Mouse (Mus musculus): ENCODE measurements at regions not wholly inside any gene's neighbourhood (a gene's known extent, or its start where the extent isn't known, plus 50 kb on each side); places are given as distances from the start of the nearest gene placed in this dataset.
"Not testable (repeated sequence)": the region's sequence is repeated elsewhere in the genome, so short reads cannot be mapped to it uniquely, and the experiment has no call there.

GRCm38 (mm10) chr13:82063880-82064279 lies 281.0 kb downstream of the Cetn3 start:
- not testable (repeated sequence) for H3K9me3 ChIP-seq
- WGBS: 87% methylated on average over 2 of the region's 2 CpGs

GRCm38 (mm10) chr13:82066174-82066573 lies 283.3 kb downstream of the Cetn3 start:
- no peaks in the 10 kb centered on the region for H3K27me3 ChIP-seq
- no peak for ATAC-seq (ENCODE audit: low FRiP score)
- no peaks in the 10 kb centered on the region for H3K9me3 ChIP-seq
- no peaks in the 10 kb centered on the region for H3K36me3 ChIP-seq
- no peak overlapping the region for H3K27ac ChIP-seq
- WGBS: 48% methylated on average over 1 of the region's 1 CpGs
- H3K4me2 ChIP-seq: no peak overlapping the region
- H3K9ac ChIP-seq: no peak overlapping the region
- H3K4me3 ChIP-seq: no peak overlapping the region
- no peaks in the 10 kb centered on the region for H3K4me1 ChIP-seq (replicated peaks)

More at GRCm38 (mm10) chr13:82063880-82064279, 281.0 kb downstream of the Cetn3 start:
- H3K4me1 ChIP-seq (replicated peaks): peaks cover 12% of the 10 kb centered on the region
- not testable (repeated sequence) for H3K36me3 ChIP-seq; H3K27me3 ChIP-seq; H3K27ac ChIP-seq; H3K9ac ChIP-seq; ATAC-seq (ENCODE audit: low FRiP score); H3K4me3 ChIP-seq; H3K4me2 ChIP-seq

- H3K4me1 ChIP-seq (replicated peaks): no peaks in the 10 kb centered on the region
- 90% methylated on average over 3 of the region's 3 CpGs for WGBS
- no peak overlapping the region for H3K4me3 ChIP-seq
- H3K27me3 ChIP-seq: no peaks in the 10 kb centered on the region
- ATAC-seq (ENCODE audit: low FRiP score): no peak
- no peaks in the 10 kb centered on the region for H3K36me3 ChIP-seq
- H3K4me2 ChIP-seq: no peak overlapping the region
- H3K27ac ChIP-seq: no peak overlapping the region
- H3K9me3 ChIP-seq: no peaks in the 10 kb centered on the region
- no peak overlapping the region for H3K9ac ChIP-seq
These were observed 283.9 kb downstream of the Cetn3 start for GRCm38 (mm10) chr13:82066674-82067270.

- H3K4me3 ChIP-seq: no peak overlapping the region
- H3K27me3 ChIP-seq: no peaks in the 10 kb centered on the region
- ATAC-seq (ENCODE audit: low FRiP score): no peak
- H3K36me3 ChIP-seq: no peaks in the 10 kb centered on the region
- H3K9ac ChIP-seq: no peak overlapping the region
- H3K27ac ChIP-seq: no peak overlapping the region
- no peak overlapping the region for H3K4me2 ChIP-seq
- H3K4me1 ChIP-seq (replicated peaks): no peaks in the 10 kb centered on the region
- 74% methylated on average over 1 of the region's 1 CpGs for WGBS
- no peaks in the 10 kb centered on the region for H3K9me3 ChIP-seq
These were observed 289.6 kb downstream of the Cetn3 start for GRCm38 (mm10) chr13:82072449-82072848.

GRCm38 (mm10) chr13:82073343-82073742 lies 290.5 kb downstream of the Cetn3 start:
- Histone ChIP-seq H3K4me1 (replicated peaks) (no peaks in the 10 kb centered on the region), H3K27me3 (no peaks in the 10 kb centered on the region), H3K27ac (no peak overlapping the region), H3K9me3 (no peaks in the 10 kb centered on the region), H3K36me3 (no peaks in the 10 kb centered on the region), H3K4me3 (no peak overlapping the region), H3K4me2 (no peak overlapping the region), H3K9ac (no peak overlapping the region)
- no peak for ATAC-seq (ENCODE audit: low FRiP score)

- Histone ChIP-seq H3K9me3 (no peaks in the 10 kb centered on the region), H3K4me1 (replicated peaks) (no peaks in the 10 kb centered on the region), H3K27ac (no peak overlapping the region), H3K9ac (no peak overlapping the region), H3K36me3 (no peaks in the 10 kb centered on the region), H3K4me2 (no peak overlapping the region), H3K27me3 (no peaks in the 10 kb centered on the region), H3K4me3 (no peak overlapping the region)
- 92% methylated on average over 2 of the region's 2 CpGs for WGBS
- no peak for ATAC-seq (ENCODE audit: low FRiP score)
These were observed 298.5 kb downstream of the Cetn3 start for GRCm38 (mm10) chr13:82081375-82081774.

- Histone ChIP-seq H3K4me1 (replicated peaks) (no peaks in the 10 kb centered on the region), H3K27me3 (no peaks in the 10 kb centered on the region), H3K4me2 (no peak overlapping the region), H3K9me3 (no peaks in the 10 kb centered on the region), H3K9ac (no peak overlapping the region), H3K4me3 (no peak overlapping the region), H3K27ac (no peak overlapping the region), H3K36me3 (no peaks in the 10 kb centered on the region)
- no peak for ATAC-seq (ENCODE audit: low FRiP score)
- WGBS: 81% methylated on average over 3 of the region's 3 CpGs
These were observed 304.8 kb downstream of the Cetn3 start for GRCm38 (mm10) chr13:82087635-82088034.

GRCm38 (mm10) chr13:82092186-82092585 lies 309.3 kb downstream of the Cetn3 start:
- Histone ChIP-seq H3K27me3 (no peaks in the 10 kb centered on the region), H3K36me3 (no peaks in the 10 kb centered on the region), H3K4me3 (no peak overlapping the region), H3K9ac (no peak overlapping the region), H3K4me2 (no peak overlapping the region), H3K9me3 (no peaks in the 10 kb centered on the region), H3K4me1 (replicated peaks) (no peaks in the 10 kb centered on the region), H3K27ac (no peak overlapping the region)
- WGBS: 80% methylated on average over 5 of the region's 5 CpGs
- ATAC-seq (ENCODE audit: low FRiP score): no peak

- H3K27me3 ChIP-seq: no peaks in the 10 kb centered on the region
- H3K36me3 ChIP-seq: no peaks in the 10 kb centered on the region
- no peaks in the 10 kb centered on the region for H3K4me1 ChIP-seq (replicated peaks)
- H3K4me3 ChIP-seq: no peak overlapping the region
- no peak overlapping the region for H3K4me2 ChIP-seq
- H3K9me3 ChIP-seq: no peaks in the 10 kb centered on the region
- 67% methylated on average over 2 of the region's 2 CpGs for WGBS
- peak; percentile 49; the same call in 1 of the 2 replicates for ATAC-seq (ENCODE audit: low FRiP score)
- no peak overlapping the region for H3K27ac ChIP-seq
- no peak overlapping the region for H3K9ac ChIP-seq
These were observed 323.2 kb downstream of the Cetn3 start for GRCm38 (mm10) chr13:82106032-82106431.

GRCm38 (mm10) chr13:82129777-82130735 lies 347.2 kb downstream of the Cetn3 start:
- Histone ChIP-seq H3K27ac (no peak overlapping the region), H3K9ac (no peak overlapping the region), H3K27me3 (no peaks in the 10 kb centered on the region), H3K4me2 (no peak overlapping the region), H3K4me1 (replicated peaks) (no peaks in the 10 kb centered on the region), H3K36me3 (no peaks in the 10 kb centered on the region), H3K4me3 (no peak overlapping the region), H3K9me3 (no peaks in the 10 kb centered on the region)
- peak; percentile 83 for ATAC-seq (ENCODE audit: low FRiP score)
- 33% methylated on average over 7 of the region's 7 CpGs for WGBS

Data from hindbrain, embryonic 13.5 days (tissue).